Mouse (Mus musculus) liver, adult 2 months (tissue): ENCODE results near the gene Sgcd. TPM values are rescaled to one million over a fixed set of nuclear protein-coding genes. Genes with fewer than 3 reads are reported as not detected.
A peak's percentile ranks its signal among the peaks of the same experiment; 100 is the strongest.

Experiments used
- DNase-seq: peaks from one replicate; pipeline ENCODE4 v3.0.0-alpha.2; 2011; ENCODE audit warnings: low read depth, low spot score; ENCODE audit errors: extremely low read depth
- H3K27ac ChIP-seq: fragments of 200-500 bp; replicated peaks from 2 replicates; pipeline ENCODE4 v1.5.1; 2012; ENCODE audit warnings: low read depth, mild to moderate bottlenecking, control low read depth, inconsistent platforms, low read length; ENCODE audit not compliant: insufficient read depth
- H3K27me3 ChIP-seq: fragments of 200-500 bp; 2 replicates; pipeline ENCODE4 v1.6.1; 2012; ENCODE audit warnings: mild to moderate bottlenecking, moderate library complexity, low read length, inconsistent platforms; ENCODE audit not compliant: control insufficient read depth, insufficient read depth
- H3K36me3 ChIP-seq: fragments of 200-500 bp; 2 replicates; pipeline ENCODE4 v1.6.1; 2012; ENCODE audit warnings: low read length, inconsistent platforms; ENCODE audit not compliant: control insufficient read depth, insufficient read depth
- H3K4me1 ChIP-seq: fragments of 200-500 bp; 2 replicates; pipeline ENCODE4 v1.6.1; 2011; ENCODE audit warnings: low read length; ENCODE audit not compliant: control insufficient read depth, insufficient read depth
- H3K4me3 ChIP-seq: fragments of 200-500 bp; 2 replicates; pipeline ENCODE4 v1.5.1; 2011; ENCODE audit warnings: low read depth, mild to moderate bottlenecking, control low read depth, low read length, moderate library complexity; ENCODE audit not compliant: insufficient read depth
- H3K79me2 ChIP-seq: fragments of 200-500 bp; 2 replicates; pipeline ENCODE4 v1.6.1; 2012; ENCODE audit warnings: inconsistent platforms, mild to moderate bottlenecking, low read length, moderate library complexity; ENCODE audit not compliant: control insufficient read depth, insufficient read depth
- H3K9ac ChIP-seq: fragments of 200-500 bp; 2 replicates; pipeline ENCODE4 v1.6.1; 2012; ENCODE audit warnings: low read depth, mild to moderate bottlenecking, control low read depth, inconsistent platforms, low read length
- CTCF ChIP-seq: fragments of 200-500 bp; IDR thresholded peaks from 2 replicates; pipeline ENCODE4 v1.5.1; 2011; ENCODE audit warnings: low read depth, low read length, control low read depth
- POLR2A ChIP-seq: fragments of 200-500 bp; IDR thresholded peaks from 2 replicates; pipeline ENCODE4 v1.6.1; 2011; ENCODE audit warnings: low read length, control low read depth; ENCODE audit not compliant: insufficient read depth; ENCODE audit errors: extremely low read depth
- WGBS: fragments of 180-500 bp; shearing (Covaris S2); methylation state at CpG from one replicate; pipeline ENCODE4 v1.1.7; 2018; 5-methylcytosine and 5-hydroxymethylcytosine counted together
- polyA plus RNA-seq: library from polyadenylated mRNA; depleted of rRNA; stranded (reverse); fragments of >200 nt; gene quantifications from 2 replicates; pipeline ENCODE4 v1.2.3, GENCODE M21; 2012
- total RNA-seq: library from RNA; depleted of rRNA; stranded (reverse); fragments of >200 nt; gene quantifications from 2 replicates; pipeline ENCODE4 v1.2.3, GENCODE M21; 2014

Sgcd gene
- total and polyA plus RNA-seq, 2 experiments = 0.37 TPM; not detected in 1

DNA sequence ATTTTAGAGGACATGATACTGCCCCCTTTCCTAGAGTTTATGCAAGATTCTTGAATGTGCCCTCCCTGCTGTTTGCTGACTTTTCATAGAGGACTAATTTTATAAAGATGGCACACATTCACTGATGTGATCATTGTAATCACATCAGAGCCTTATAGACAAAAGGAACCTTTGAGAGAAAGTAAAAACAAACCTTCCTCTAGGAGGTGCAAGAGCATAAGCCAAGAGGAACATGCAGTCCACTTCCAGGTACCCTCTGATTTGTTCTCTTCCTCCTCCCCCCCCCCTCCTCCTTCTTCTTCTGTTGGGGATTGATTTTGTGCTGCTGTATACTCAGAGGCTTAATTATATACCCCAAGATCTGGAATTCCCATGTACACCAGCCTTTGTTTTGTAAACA lies 978.6 kb downstream of the Sgcd start:
- Histone ChIP-seq H3K79me2 (no peaks in the 10 kb centered on the region), H3K4me3 (no peak overlapping the region), H3K9ac (no peak overlapping the region), H3K27me3 (no peaks in the 10 kb centered on the region), H3K27ac (no peak overlapping the region), H3K36me3 (no peaks in the 10 kb centered on the region), H3K4me1 (no peaks in the 10 kb centered on the region)
- DNase-seq = no peak
- TF ChIP-seq POLR2A (no peak), CTCF (no peak)

- WGBS = 64% methylated on average over 1 of the region's 1 CpGs
- H3K79me2 ChIP-seq = no peaks in the 10 kb centered on the region
- H3K4me1 ChIP-seq = no peaks in the 10 kb centered on the region
Measured at GRCm38 (mm10) chr11:47005301-47005875, 983.4 kb downstream of the Sgcd start.

DNA sequence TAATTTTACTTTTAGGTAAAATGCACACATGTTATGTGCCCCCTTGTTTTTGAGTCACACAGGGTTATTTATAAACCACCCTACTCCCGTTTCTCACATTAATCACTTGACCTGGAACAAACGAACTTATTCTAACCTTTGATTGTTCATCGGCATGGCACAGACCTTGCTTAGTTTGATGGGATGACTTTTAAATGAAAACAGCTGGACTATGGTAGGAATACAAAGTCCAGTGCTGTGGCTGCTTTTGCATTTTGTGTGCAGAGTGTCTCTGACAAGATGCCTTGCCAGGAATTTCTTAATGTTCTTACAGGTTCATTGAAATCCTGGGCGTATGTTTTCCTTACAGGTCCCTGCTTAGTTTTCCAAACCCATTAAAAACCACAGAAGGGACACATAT lies 1049.5 kb downstream of the Sgcd start:
- H3K79me2 ChIP-seq = no peaks in the 10 kb centered on the region
- no peak overlapping the region for H3K27ac ChIP-seq
- WGBS = 61% methylated on average over 4 of the region's 4 CpGs
- H3K4me3 ChIP-seq = no peak overlapping the region
- no peaks in the 10 kb centered on the region for H3K27me3 ChIP-seq
- H3K4me1 ChIP-seq = no peaks in the 10 kb centered on the region
- no peak for TF ChIP-seq CTCF
- TF ChIP-seq POLR2A = no peak
- no peak for DNase-seq
- no peaks in the 10 kb centered on the region for H3K36me3 ChIP-seq
- H3K9ac ChIP-seq = no peak overlapping the region

More at GRCm38 (mm10) chr11:47005301-47005875, 983.4 kb downstream of the Sgcd start:
- Histone ChIP-seq H3K27me3 (no peaks in the 10 kb centered on the region), H3K4me3 (no peak overlapping the region), H3K9ac (no peak overlapping the region), H3K27ac (no peak overlapping the region), H3K36me3 (no peaks in the 10 kb centered on the region)
- TF ChIP-seq CTCF (no peak), POLR2A (no peak)
- DNase-seq = no peak

DNA sequence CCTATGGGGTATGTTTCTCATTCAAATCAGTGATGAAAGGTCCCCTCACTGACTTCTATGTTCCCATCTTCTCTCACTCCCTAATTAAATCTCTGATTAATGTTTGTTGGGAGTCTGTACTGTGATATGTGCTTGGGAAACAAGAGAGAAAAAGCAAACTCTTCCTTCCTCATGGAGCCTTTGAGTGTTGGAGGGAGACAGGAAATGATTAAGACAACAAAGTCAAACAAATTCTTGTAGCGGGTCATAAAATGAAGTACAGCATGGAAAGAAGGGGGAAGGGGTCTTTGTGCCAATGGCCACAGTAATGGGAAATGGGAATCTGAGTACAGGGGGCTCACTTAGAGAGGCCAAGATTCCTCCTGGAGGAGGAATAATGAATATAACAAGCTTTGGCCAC lies 1063.8 kb downstream of the Sgcd start:
- no peaks in the 10 kb centered on the region for H3K79me2 ChIP-seq
- TF ChIP-seq POLR2A = no peak
- TF ChIP-seq CTCF = no peak
- no peaks in the 10 kb centered on the region for H3K4me1 ChIP-seq
- H3K36me3 ChIP-seq = no peaks in the 10 kb centered on the region
- H3K4me3 ChIP-seq = no peak overlapping the region
- H3K27me3 ChIP-seq = no peaks in the 10 kb centered on the region
- H3K27ac ChIP-seq = no peak overlapping the region
- DNase-seq = peak; percentile 5
- no peak overlapping the region for H3K9ac ChIP-seq
- 74% methylated on average over 1 of the region's 1 CpGs for WGBS

- no peak overlapping the region for H3K27ac ChIP-seq
- no peak overlapping the region for H3K9ac ChIP-seq
- H3K79me2 ChIP-seq = no peaks in the 10 kb centered on the region
- no peaks in the 10 kb centered on the region for H3K36me3 ChIP-seq
- H3K27me3 ChIP-seq = no peaks in the 10 kb centered on the region
- no peak for TF ChIP-seq POLR2A
- no peak for TF ChIP-seq CTCF
- DNase-seq = no peak
- no peaks in the 10 kb centered on the region for H3K4me1 ChIP-seq
- 95% methylated on average over 1 of the region's 1 CpGs for WGBS
- H3K4me3 ChIP-seq = no peak overlapping the region
Measured at GRCm38 (mm10) chr11:46920244-46920643, 1068.5 kb downstream of the Sgcd start.

- no peak overlapping the region for H3K9ac ChIP-seq
- no peak overlapping the region for H3K27ac ChIP-seq
- no peak for TF ChIP-seq CTCF
- TF ChIP-seq POLR2A = no peak
- no peaks in the 10 kb centered on the region for H3K79me2 ChIP-seq
- no peaks in the 10 kb centered on the region for H3K27me3 ChIP-seq
- H3K4me1 ChIP-seq = no peaks in the 10 kb centered on the region
- 83% methylated on average over 5 of the region's 5 CpGs for WGBS
- no peaks in the 10 kb centered on the region for H3K36me3 ChIP-seq
- H3K4me3 ChIP-seq = no peak overlapping the region
- no peak for DNase-seq
Measured at GRCm38 (mm10) chr11:46912656-46913237, 1076.0 kb downstream of the Sgcd start.
